ENCODE assay signal across 14 mouse cellular contexts in the genomic region with DNA sequence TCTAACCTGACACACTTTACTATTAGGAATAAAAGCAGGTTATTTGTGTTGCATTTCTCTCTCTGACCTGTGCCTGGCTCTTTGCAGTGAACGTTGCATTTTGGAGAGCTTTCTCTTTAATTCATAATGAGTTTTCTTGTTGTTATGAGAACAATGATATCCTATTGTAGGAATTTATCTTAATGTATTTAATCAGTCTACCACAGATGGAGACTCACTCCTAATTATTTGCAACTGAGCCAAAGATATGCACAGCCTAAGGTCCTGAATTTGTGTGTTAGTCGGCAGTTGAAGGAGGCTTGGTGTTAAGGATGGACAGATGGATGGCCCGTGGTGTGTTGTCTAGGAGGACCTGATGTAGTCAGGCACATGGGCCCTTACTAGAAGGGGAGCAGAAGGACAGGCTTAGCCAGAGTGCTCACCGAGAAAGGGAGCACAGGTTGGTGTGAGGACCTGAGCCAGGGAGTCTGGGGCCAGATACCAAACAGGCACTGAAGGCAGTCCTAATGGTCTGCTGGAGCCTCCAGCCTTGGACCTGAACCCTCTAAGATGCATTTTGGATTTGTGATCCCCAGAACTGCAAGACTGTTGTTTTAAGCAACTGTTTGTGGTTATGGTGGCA. TPM values are rescaled to one million over a fixed set of nuclear protein-coding genes. Genes with fewer than 3 reads are reported as not detected.
"Had no signal": no experiment of that assay in that cellular context is flagged by ENCODE, and none has a peak within 500 bp of the region (broad histone marks: within the 10 kb centered on the region; RNA-seq: fewer than 3 reads in every experiment).

No protein-coding gene starts in this region.

- ATAC-seq: liver, postnatal 0 days; lung, postnatal 0 days; midbrain, embryonic 16.5 days had no signal

- DNase-seq: liver, postnatal 0 days; lung, adult 2 months; lung, postnatal 4 days; midbrain, embryonic 14.5 days; retina, postnatal 1 day; right cerebral cortex, adult 18-20 months; right cerebral cortex, postnatal 25 days; right cerebral cortex, postnatal 4 days; spleen, adult 18-20 months; thymus, adult 18-20 months; thymus, postnatal 14 days; thymus, postnatal 36 days had no signal

RNA-seq across cellular contexts. Expression of a gene that starts 14.1 kb away (rescaled TPM):
- polyA plus RNA-seq: liver, postnatal 0 days had no signal
